Mouse (Mus musculus) left cerebral cortex, adult 9 months (tissue): Measurements from ENCODE around the gene Tnni3.
A peak's percentile ranks its signal among the peaks of the same experiment; 100 is the strongest.

ENCODE experiments used
- DNase-seq, 2 experiments: peaks; one replicate each; pipeline ENCODE4 v3.0.0; 2022; ENCODE audit warnings: low spot score in 2 of 2

The Tnni3 gene

GRCm38 (mm10) chr7:4521231-4522003, 2.6 kb downstream of the Tnni3 start:
- DNase-seq, result no peak

- DNase-seq, result no peak
Observed at GRCm38 (mm10) chr7:4518487-4518886, 5.5 kb downstream of the Tnni3 start.

- DNase-seq, result no peak
Observed at GRCm38 (mm10) chr7:4516332-4517050, 7.5 kb downstream of the Tnni3 start, which contains the start of gene Tnnt1. Gene Tnnt1, minus strand, starts transcription at chr7:4516382.

GRCm38 (mm10) chr7:4515853-4516252, 8.2 kb downstream of the Tnni3 start:
- DNase-seq, result no peak

- DNase-seq, result no peak
Observed at GRCm38 (mm10) chr7:4513829-4514712, 10.0 kb downstream of the Tnni3 start.

- DNase-seq, result no peak
Observed at GRCm38 (mm10) chr7:4513236-4513635, 10.8 kb downstream of the Tnni3 start.

- no peak for DNase-seq
Observed at GRCm38 (mm10) chr7:4511489-4512224, 12.4 kb downstream of the Tnni3 start.

- DNase-seq, result no peak
Observed at GRCm38 (mm10) chr7:4509863-4510608, 14.0 kb downstream of the Tnni3 start.

GRCm38 (mm10) chr7:4508739-4509116, 15.3 kb downstream of the Tnni3 start:
- DNase-seq, result no peak

GRCm38 (mm10) chr7:4508062-4508738, 15.8 kb downstream of the Tnni3 start:
- DNase-seq, result peak in 1 of 2 experiments; percentile 63

GRCm38 (mm10) chr7:4507220-4507619, 16.8 kb downstream of the Tnni3 start:
- no peak for DNase-seq

- DNase-seq, result no peak
Observed at GRCm38 (mm10) chr7:4504646-4505435, 19.2 kb downstream of the Tnni3 start.

- no peak for DNase-seq
Observed at GRCm38 (mm10) chr7:4503858-4504257, 20.2 kb downstream of the Tnni3 start.

- no peak for DNase-seq
Observed at GRCm38 (mm10) chr7:4503100-4503499, 20.9 kb downstream of the Tnni3 start.

- DNase-seq, result peak; percentile 69 to 84
Observed at GRCm38 (mm10) chr7:4502421-4503090, 21.5 kb downstream of the Tnni3 start.

- DNase-seq, result peak; percentile 87 to 95
Observed at GRCm38 (mm10) chr7:4501558-4502397, 22.3 kb downstream of the Tnni3 start, which contains the start of gene Ppp1r12c. Gene Ppp1r12c, minus strand, starts transcription at chr7:4501680.

- peak in 1 of 2 experiments; percentile 40 for DNase-seq
Observed at GRCm38 (mm10) chr7:4500892-4501471, 23.0 kb downstream of the Tnni3 start.
